Mouse (Mus musculus): ENCODE results near the gene Pimreg.

Gene Pimreg

DNA sequence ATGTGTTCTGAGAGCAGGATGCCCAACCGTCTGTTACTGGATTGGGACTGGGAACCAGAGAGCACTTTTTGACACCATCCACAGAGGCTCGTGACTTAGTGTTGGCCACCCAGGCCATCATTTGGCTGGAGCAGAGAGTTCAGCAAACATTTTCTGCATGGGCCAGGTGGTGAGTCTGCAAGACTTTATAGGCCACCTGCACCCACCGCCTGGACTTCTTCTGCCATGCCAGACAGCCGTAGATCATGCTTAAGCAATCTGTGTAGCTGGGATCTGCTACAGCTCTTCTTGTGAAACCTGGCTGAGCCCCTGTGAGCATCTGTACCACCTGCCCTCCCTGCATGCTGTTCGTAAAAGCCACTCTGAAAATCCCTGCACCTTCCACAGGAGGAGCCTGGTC, 25.5 kb downstream of the Pimreg start:
- DNase-seq: no peak

DNA sequence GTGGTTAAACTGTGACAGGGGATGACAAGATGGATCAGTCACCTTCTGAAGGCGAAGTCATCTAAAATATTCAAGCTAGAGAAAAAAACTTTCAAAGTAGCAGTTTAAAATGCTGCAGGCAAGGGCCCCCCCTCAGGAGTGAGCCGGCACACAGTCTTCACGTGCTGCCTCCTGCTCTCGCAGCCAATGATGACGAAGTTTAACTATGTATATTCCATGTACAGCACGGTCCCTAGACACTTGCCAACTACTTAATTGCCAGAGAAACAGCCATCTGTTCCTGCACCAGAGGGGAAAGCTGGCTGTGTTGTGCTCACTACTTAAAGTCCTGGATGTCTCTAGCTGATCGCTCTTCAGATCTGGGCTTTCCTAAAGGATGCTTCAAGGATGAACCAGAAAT, 26.2 kb downstream of the Pimreg start:
- no peak for DNase-seq

DNA sequence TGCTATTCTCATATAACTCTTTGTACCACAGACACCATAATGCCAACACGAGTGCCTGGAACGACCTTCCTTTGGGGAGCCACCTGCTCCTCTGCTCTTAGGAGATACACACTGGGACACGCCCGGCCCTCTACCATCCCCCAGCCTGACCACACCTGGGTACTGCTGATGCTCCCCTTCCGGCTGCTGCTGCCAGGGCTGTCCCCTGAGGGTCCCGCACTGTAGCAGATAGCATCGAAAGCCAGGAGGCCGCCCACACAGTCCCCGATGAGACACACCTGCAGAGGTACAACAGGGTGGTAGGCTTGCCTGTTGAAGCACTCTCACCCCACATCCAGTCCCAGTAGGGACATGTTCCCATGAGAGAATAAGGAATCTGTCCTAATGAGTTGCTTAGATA, 28.9 kb downstream of the Pimreg start:
- no peak for DNase-seq

DNA sequence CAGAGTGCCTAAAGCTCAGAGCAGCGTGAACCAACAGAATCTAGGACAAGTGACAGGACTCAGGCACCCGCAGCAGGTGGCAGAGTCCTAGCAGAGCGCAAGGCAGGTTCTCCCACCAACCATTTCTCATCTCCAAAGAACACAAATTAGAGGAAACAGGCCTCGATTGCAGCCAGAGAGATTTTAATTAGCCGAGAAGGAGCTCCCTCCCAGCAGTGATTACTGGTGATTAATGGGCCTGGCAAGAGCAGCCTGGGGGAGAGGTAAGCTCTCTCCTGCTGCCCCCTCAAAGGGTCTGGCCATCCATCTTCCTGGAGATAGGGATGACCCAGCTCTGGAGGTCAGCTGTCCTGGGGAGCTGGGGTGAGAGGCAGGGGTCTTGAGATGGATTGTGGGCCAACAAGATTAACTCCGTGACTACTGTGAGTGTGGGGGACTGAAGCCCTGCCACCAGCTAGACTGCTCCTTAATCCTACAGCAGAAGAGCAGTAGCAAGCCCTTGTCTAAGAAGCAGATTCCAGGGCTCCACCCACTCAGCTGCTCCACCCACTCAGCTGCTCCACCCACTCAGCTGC, 30.6 kb downstream of the Pimreg start:
- no peak for DNase-seq

DNA sequence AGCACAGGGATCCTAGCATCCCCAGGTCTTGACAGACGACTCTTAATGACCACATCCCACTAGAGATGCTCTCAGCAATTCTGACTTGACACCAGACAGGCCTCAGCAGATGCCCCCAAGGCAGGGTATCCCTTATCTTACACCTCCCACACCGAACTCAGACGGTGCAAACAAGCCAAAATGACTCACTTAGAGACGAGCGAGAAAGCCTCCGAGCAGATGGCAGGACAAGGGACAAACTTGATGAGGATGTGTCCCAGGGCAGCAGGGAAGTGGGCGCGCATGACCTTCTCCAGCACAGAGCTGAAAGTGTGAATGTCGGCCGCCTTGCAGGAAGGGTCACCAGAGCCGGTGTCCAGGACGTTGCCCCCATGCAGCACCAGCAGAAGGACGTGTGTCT, 32.4 kb downstream of the Pimreg start:
- DNase-seq: no peak

DNA sequence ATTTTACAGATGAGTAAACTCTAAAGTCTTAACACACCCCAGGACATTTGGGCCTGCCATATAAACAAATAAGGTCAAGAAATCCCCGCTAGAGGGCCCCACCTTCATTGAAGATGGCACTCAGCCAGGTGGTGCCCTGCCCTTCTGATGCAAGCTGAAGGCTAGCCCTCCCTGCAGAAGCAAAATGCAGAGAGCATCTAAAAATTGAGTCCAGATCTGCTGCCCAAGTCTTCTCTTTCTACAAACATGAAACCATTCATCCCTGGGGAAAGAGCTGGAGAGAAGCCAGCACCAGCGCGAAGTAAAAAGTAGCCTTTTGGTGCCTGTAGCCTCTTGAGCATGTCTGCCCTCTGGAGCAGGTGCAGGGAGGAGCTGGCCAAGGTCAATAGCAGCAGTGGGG, 36.2 kb downstream of the Pimreg start:
- DNase-seq: no peak

DNA sequence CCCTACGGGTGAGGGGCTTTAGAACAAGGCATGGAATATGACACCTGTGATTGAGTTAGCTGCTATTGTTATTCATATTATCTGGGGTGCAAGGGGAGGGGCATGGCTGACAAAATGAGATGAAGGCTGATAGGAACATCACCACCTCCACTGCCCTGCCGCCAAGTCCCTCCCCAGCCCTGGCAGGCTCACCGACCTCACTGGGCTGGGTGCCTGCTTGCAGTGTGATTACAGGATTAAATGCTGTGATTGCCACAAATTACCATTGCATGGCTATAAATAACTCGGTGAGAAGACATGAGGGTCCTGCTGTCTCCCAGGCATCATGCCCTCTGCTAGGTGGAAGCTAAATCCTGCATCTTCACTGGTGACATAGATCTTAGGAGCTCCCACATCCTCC, 36.8 kb downstream of the Pimreg start:
- DNase-seq: no peak

DNA sequence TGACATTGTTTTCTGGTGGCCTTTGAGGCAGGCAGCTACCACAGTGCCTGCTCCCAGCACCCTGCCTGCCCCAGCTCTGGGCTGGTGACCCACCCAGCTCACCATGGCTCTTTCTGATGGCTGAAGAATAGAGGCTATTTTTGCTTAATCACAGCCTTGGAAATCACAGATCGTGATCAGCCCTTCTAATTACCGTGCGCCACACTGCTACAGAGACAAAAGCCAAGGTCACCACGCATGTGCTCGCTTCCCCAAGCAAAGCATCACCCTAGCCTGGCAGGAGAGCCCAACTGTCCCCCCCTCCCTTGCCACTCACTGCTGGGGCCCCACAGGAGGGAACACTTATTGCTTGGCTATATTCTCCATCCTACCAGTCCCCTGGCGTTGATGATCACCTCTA, 38.6 kb downstream of the Pimreg start:
- no peak for DNase-seq

DNA sequence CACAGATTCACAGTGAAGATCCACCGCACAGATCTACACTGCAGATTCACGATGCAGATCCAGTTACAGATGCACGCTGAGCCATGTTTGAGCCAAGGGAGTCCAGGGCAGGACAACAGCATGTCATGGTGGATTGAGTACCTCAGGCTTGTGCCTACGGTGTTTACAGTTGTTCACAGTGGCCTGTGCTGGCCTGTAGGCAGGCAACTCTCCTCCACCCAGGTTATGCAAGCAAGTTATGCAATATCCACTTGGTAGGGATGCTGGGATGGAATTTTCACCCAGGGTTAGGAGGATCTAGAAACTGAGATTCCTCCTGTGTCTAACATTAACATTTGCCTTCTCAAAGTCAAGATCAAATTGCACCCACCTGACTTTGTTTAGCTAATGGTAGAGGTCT, 40.8 kb downstream of the Pimreg start:
- no peak for DNase-seq

DNA sequence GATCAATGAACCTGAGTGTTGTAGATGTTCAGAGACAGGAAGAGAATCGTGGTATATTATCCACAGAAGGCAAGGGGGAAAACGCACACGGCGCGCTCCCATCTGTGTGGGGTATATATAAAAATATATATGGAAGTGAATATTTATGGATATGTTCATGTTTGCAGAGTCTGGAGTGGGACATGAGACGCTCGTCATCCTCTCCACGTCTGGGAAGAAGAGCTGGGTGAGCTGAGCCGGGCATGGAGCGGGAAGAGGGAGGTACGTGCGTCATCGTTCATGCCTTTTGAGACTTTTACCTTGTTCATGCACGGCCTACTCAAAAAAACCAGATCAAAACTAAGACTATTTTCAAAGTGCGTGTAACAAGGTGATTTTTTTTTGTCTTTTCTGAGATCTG, 42.5 kb downstream of the Pimreg start:
- no peak for DNase-seq

DNA sequence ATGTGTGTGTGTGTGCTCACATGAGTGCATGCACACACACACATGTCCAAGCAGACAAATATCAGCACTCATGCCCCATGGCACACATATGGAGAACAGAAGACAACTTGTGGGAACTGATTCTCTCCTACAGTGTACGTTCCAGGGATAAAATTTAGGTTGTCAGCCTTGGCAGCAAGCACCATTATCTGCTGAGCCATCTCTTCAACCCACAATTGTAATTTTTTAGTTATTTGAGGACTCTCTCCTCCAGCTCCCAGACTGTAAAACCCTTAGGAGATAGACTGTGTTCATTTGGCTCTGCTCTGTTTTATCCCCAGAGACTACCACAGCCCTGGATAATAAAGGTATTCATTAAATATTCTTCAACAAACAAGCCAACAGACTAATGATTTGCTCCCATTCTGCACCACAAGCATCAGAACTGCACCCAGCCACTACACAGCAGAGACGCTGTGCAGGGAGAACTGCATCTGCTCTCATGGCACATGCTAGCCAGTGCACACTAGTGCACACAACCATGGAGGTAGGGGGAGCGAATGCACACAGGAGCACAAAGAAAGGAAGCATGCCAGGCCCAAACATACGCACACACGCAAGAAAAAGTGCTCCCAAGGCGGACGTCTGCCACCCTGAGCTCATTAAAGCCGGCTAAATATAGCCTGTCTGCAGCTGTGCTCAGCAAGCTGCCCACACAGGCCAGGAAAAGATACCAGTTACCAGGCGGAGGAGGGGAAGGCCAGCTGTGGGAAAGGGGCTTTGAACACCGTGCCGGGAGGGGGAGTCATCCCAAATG, 44.6 kb downstream of the Pimreg start:
- DNase-seq: no peak

DNA sequence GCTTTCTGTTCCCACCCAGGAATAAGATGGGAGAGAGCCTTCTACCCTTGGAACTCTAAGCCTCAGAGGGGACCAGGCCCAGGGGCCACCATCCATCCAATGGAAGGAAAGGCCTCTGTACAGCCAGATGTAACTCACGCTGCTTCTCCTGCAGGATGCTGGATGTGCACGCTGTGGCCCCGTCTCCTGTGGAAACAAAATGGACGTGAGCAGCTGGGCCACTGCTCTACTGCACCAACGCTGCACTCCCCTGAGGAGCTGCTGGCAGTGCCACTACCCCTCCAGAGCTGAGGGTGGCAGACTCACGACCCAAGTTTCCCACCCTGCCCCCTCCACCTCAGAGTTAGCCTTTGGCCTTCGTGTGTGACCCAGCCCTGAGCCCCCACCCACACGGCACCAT, 50.6 kb downstream of the Pimreg start:
- DNase-seq: no peak

DNA sequence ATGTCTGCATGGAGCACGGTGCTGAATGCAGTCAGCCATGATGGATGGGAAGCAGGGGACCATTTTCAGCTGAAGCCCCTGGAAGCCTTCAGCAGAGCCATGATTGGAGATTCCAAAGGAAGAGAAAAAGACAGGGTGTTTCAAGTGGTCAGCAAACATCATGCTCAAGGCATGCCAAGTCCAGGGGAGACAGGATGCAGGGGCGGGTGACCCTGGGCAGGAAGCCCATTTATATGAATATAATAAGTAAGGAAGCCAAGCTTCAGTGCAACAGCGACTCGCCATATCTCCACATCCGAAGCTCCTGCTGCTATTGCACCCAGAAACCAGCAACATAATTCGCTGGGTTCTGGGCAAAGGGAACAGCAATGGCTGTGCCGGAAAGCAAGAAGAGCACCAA, 52.6 kb downstream of the Pimreg start:
- no peak for DNase-seq

DNA sequence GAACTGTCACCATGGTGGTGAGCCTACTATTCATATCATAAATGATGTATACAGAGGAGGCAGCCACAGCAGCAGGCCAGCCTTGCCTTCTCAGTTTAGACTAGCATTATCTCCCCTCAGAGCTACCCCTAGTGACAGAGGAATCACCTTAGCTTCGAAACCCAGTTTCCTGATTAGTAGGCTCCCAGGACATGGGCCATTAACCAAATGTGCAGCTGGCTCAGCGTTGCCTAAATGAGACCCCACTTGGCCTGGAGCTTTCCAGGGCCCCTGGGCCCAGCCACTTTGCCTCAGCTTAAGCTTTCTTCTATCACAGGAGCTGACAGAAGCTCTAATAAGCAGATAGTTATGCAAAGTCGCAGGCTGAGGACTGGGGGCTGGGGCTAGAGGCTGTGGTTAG, 54.2 kb downstream of the Pimreg start:
- no peak for DNase-seq
